Mouse (Mus musculus) heart, adult 2 months (tissue): ENCODE measurements around the gene Pcdh17.

Experiments
- CTCF ChIP-seq: fragments of 200-600 bp; IDR thresholded peaks from 2 replicates; pipeline ENCODE4 v1.8.1; 2022; ENCODE audit warnings: antibody characterized with exemption, mild to moderate bottlenecking, moderate library complexity
- EP300 ChIP-seq: fragments of 200-500 bp; IDR thresholded peaks from 2 replicates; pipeline ENCODE4 v1.6.1; 2011; ENCODE audit warnings: low read depth, low read length, control low read depth; ENCODE audit not compliant: insufficient read depth

GRCm38 (mm10) chr14:84397137-84397536 lies 46.2 kb upstream of the Pcdh17 start:
- TF ChIP-seq CTCF = no peak
- no peak for TF ChIP-seq EP300
